In the genomic region with DNA sequence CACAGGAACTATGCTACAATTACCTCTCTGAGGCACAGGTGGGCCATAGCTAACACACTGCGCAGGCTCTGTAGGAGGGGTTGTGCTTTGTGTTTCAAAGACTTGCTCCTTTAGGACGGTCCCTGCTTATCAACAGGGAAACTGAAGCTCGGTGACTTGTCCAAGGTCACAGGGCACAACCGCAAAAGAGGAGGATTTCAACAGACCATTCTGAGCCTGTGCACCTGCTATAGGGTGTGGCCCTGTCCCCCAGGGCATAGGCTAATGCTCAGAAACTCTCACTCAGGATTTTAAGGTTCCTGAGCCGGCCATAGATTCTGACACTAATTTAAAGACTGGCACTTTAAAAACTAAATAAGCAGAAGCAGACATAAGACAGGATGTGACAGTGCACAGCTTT, we compare ENCODE assay signal across 11 mouse cellular contexts.
"Had no signal": no experiment of that assay in that cellular context is flagged by ENCODE, and none has a peak within 500 bp of the region (broad histone marks: within the 10 kb centered on the region; RNA-seq: fewer than 3 reads in every experiment).

No protein-coding gene starts in this region.

- H3K4me2 ChIP-seq: limb, embryonic 13.5 days; liver, embryonic 11.5 days; midbrain, embryonic 12.5 days had no signal

- H3K4me3 ChIP-seq: limb, embryonic 13.5 days; midbrain, embryonic 12.5 days had no signal

- ATAC-seq: midbrain, embryonic 16.5 days had no signal

- H3K36me3 ChIP-seq: limb, embryonic 13.5 days had no signal

- H3K9ac ChIP-seq: limb, embryonic 13.5 days; midbrain, embryonic 12.5 days had no signal

- H3K4me1 ChIP-seq: limb, embryonic 13.5 days; midbrain, embryonic 12.5 days had no signal

- DNase-seq: kidney, adult 9 months; kidney, postnatal 14 days; left cerebral cortex, postnatal 4 days; lung, adult 18-20 months; right cerebral cortex, adult 18-20 months; right cerebral cortex, postnatal 25 days; thymus, postnatal 36 days had no signal

- H3K27me3 ChIP-seq: limb, embryonic 13.5 days; midbrain, embryonic 12.5 days had no signal

- H3K9me3 ChIP-seq: limb, embryonic 13.5 days; midbrain, embryonic 12.5 days had no signal

- H3K27ac ChIP-seq: limb, embryonic 13.5 days; midbrain, embryonic 12.5 days had no signal
